Mouse (Mus musculus): ENCODE data around the gene Chsy1.

Gene Chsy1

DNA sequence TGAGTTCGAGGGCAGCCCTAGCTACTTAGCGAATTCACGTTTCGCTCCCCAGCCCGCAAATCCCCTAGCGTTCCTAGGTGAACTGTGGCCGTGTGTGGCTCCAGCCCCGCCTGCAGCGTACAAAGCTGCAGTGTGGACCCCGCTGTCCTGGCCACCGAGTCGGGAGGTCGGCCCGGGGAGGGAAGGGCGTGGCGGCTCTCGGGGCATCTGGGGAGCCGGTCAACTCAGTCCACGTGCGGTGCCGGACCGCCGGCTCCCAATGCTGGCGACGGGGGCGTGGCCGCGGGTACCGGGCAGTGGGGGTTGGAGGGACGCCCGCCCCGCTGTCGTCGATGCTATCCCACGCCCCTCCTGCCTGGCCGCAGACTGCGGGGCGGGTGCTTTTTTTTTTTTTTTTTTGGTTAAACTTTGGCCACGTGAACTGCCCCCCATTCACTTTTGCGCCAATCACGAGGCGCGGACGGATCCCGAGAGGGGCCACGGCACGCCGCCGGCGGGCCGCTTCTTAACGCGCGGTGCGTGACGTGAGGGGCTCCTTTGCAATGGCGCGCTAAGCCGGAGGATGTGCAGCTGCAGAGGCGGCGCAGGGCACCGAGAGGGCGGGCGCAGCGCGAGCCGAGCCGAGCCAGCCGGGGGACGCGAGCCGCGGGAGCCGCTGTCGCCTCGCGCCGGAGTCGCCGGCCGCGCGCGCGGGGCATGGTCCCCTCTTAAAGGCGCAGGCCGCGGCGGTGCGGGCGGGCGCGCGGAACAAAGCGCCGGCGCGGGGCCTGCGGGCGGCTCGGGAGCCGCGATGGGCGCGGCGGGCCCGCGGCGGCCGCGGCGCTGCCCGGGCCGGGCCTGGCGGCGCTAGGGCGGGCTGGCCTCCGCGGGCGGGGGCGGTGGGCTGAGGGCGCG, at the start of gene Chsy1:
Gene Chsy1 (plus strand): TSS at position 555 of the 894 bp plus-strand sequence.
- in situ Hi-C loops (cut with MboI; ENCODE audit: unreplicated experiment in 2 of 2) = loop anchor here in 1 of 2 experiments (5.0 to 10.0 kb wide), 2 partner anchors 143 to 546 kb away; no protein-coding TSS in a partner anchor

DNA sequence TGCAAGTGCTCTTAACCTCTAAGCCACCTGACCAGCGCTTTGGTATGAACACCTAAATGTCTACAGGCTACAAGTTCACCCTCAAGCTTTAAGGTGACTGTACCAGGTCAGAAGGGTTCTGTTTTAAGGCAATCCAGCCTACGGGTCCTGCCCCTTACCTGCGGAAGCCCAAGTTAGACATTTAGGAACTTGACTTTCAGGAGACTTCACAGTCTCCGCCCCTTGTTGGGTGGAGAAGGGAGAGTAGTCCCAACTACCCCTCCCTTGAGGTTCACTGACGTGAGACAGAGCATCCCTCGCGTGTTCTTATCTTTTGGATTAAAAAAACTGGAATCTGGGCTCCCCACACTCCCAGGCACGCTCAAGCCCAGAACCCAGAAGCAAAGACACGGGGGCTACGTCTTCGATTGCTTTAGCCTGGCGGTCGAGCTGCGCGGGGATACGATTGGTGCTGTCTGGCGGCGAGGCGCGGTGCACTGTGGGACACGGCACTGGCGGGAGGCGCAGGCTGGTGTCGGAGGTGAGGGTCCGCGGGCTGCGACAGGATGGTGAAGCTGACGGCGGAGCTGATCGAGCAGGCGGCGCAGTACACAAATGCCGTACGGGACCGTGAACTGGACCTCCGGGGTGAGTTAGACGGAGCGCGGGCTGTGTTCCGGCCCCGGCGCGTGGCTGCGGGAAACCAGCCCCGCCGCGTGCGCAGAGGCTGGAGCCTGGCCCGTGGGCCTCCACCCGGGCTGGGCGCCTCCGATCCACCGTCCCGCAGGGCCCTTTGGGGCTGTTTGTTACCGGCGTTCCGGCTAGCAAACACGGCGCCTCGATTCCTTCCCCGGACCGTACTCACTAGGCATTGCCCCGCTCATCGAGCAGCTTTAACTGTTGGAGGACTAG, 49.0 kb upstream of the Chsy1 start:
- in situ Hi-C loops (cut with MboI; ENCODE audit: unreplicated experiment in 2 of 2) = loop anchor here (10.0 to 25.0 kb wide), 3 partner anchors 1173 to 1673 kb away; partner anchors contain the start of genes Lrrc28 (in 1 of the 2), Mcee (in 1 of the 2), Mphosph10 (in 1 of the 2) and Ttc23 (in 1 of the 2)

- in situ Hi-C loops (cut with MboI; ENCODE audit: unreplicated experiment in 2 of 2) = loop anchor here (10.0 to 25.0 kb wide), 3 partner anchors 1174 to 1674 kb away; partner anchors contain the start of genes Lrrc28 (in 1 of the 2), Mcee (in 1 of the 2), Mphosph10 (in 1 of the 2) and Ttc23 (in 1 of the 2)
Measured at GRCm38 (mm10) chr7:66061057-66061456, 48.3 kb upstream of the Chsy1 start.

DNA sequence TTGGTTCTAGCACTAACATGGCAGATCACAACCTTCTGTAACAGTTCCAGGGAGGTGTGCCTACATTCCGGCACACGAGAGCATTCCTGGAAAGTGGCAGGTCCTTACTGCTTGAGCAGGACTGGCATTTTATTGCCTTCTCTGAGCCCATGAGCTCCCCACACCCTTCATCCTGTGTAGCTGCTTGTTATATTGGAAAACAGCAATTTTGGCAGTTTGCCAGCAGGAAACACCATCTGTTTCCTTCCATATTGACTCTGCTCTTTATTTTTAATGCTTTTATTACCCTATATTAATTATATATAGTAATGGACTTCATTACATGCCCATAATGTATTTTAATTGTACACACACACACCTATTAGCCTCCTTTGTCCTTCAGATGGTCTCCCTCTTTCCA, 32.9 kb upstream of the Chsy1 start:
- in situ Hi-C loops (cut with MboI; ENCODE audit: unreplicated experiment in 2 of 2) = loop anchor here (10.0 to 25.0 kb wide), 4 partner anchors 939 to 1692 kb away; partner anchors contain the start of genes Lrrc28 (in 1 of the 2) and Ttc23 (in 1 of the 2)

- in situ Hi-C loops (cut with MboI; ENCODE audit: unreplicated experiment in 2 of 2) = loop anchor here (10.0 to 25.0 kb wide), 4 partner anchors 942 to 1695 kb away; partner anchors contain the start of genes Lrrc28 (in 1 of the 2) and Ttc23 (in 1 of the 2)
Measured at GRCm38 (mm10) chr7:66079364-66080230, 29.7 kb upstream of the Chsy1 start, which contains the start of gene Selenos. TSS of gene Selenos (plus strand) at chr7:66079649.

DNA sequence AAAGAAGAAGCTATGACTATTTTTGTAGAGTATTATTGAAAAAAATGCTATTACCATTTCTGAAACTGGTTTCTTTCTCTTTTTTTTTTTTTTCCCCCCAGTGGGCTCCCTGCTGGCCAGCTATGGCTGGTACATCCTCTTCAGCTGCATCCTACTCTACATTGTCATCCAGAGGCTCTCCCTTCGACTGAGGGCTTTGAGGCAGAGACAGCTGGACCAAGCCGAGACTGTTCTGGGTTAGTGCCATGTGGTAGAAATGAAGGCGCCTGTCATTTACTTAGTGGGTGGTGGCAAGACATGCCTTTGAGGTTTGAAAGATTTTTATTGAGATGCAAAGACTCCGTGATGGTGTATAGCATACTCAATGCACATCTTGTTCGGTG, 29.1 kb upstream of the Chsy1 start:
- in situ Hi-C loops (cut with MboI; ENCODE audit: unreplicated experiment in 2 of 2) = loop anchor here (25.0 kb wide), 3 partner anchors 943 to 1557 kb away; partner anchors contain the start of genes Lrrc28 (in 1 of the 2) and Ttc23 (in 1 of the 2)

DNA sequence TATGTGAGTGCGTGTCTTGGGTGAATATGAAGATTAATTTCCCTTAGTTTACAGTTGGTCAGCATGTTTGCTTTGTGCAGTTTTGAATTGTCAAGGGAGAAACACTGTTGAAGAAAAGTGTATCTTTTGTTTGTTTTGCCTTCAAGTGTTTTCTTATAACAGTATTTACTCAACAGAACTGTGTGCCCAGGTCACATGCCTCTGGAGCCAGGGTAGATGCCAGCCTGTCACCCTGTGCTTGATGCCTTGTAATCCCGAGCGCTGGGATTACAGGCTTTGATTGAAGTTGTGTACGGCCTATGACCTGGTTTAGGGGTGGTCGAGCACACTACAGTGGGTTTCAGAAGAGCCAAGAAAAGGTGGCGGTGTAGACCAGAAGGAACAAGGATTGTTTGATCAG, 25.6 kb upstream of the Chsy1 start:
- in situ Hi-C loops (cut with MboI; ENCODE audit: unreplicated experiment in 2 of 2) = loop anchor here (25.0 kb wide), 3 partner anchors 946 to 1554 kb away; partner anchors contain the start of genes Lrrc28 (in 1 of the 2) and Ttc23 (in 1 of the 2)

DNA sequence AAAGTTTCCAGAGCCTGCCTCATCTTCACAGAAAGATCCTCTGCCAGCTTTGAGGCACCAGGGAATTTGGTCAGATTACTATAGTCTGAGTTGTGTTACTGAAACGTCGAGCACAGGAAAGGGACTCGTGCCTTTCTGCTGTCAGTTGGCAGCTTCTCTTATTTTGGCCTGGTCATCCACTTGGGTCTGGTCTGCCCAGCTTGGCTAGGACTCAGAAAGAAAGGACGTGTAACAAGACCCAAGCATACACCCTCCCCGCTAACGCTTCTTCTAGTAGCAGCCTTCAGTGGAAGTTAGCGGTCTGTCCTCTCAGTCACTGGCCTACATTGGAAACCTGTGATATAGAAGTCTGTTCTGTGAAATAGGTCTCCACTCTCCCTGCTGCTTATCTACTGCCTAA, 24.8 kb upstream of the Chsy1 start:
- in situ Hi-C loops (cut with MboI; ENCODE audit: unreplicated experiment in 2 of 2) = loop anchor here (25.0 kb wide), 3 partner anchors 947 to 1553 kb away; partner anchors contain the start of genes Lrrc28 (in 1 of the 2) and Ttc23 (in 1 of the 2)

GRCm38 (mm10) chr7:66087652-66088051, 21.7 kb upstream of the Chsy1 start:
- in situ Hi-C loops (cut with MboI; ENCODE audit: unreplicated experiment in 2 of 2) = loop anchor here (25.0 kb wide), 3 partner anchors 950 to 1550 kb away; partner anchors contain the start of genes Lrrc28 (in 1 of the 2) and Ttc23 (in 1 of the 2)

GRCm38 (mm10) chr7:66088077-66088476, 21.2 kb upstream of the Chsy1 start:
- in situ Hi-C loops (cut with MboI; ENCODE audit: unreplicated experiment in 2 of 2) = loop anchor here (25.0 kb wide), 3 partner anchors 951 to 1549 kb away; partner anchors contain the start of genes Lrrc28 (in 1 of the 2) and Ttc23 (in 1 of the 2)

DNA sequence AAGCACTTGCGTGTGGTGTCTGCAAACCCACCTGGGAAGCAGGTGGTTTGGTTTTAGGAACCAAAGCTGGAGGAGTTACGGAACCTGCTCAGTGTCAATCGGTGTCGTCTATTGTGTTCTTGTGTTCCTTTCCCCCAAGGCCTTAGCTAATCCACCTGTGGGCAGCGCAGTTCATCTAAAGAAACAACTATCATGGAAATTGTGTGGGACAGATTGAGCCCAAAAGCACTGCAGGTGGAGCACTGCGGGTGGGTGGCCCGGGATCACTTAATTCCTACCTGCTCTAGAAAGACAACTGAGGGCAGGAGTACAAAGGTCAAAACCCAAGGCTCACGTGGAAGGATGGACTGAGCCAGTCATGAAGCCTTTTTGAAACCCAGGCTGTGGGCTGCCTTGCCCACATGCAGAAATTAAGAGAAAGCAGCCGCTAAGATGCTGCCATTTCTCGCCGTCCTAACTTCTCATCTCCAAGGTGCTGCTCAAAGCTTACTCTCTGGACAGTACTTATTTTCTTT, 18.6 kb upstream of the Chsy1 start:
- in situ Hi-C loops (cut with MboI; ENCODE audit: unreplicated experiment in 2 of 2) = loop anchor here (10.0 to 25.0 kb wide), 5 partner anchors 584 to 1547 kb away; partner anchors contain the start of genes Lrrc28 (in 1 of the 2) and Ttc23 (in 1 of the 2)

DNA sequence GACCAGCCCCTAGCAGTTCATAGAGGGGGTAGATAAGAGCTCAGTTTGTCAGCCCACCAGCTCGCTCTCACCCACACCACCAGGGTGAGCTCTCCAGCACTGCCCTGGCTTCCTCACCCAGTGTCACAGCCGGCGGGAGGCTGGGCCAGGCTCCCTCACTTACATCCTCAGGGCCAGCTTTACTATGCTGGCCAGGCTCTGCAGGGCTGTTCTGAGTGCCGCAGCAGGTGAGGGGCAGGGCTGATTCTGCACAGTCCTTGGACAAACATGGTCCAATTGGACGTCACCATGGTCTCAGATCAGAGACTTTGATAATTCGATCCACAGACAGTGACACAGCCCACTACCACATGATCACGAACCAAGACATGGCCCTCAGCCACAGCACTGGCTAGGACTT, 17.8 kb upstream of the Chsy1 start:
- in situ Hi-C loops (cut with MboI; ENCODE audit: unreplicated experiment in 2 of 2) = loop anchor here (10.0 to 25.0 kb wide), 5 partner anchors 583 to 1546 kb away; partner anchors contain the start of genes Lrrc28 (in 1 of the 2) and Ttc23 (in 1 of the 2)

DNA sequence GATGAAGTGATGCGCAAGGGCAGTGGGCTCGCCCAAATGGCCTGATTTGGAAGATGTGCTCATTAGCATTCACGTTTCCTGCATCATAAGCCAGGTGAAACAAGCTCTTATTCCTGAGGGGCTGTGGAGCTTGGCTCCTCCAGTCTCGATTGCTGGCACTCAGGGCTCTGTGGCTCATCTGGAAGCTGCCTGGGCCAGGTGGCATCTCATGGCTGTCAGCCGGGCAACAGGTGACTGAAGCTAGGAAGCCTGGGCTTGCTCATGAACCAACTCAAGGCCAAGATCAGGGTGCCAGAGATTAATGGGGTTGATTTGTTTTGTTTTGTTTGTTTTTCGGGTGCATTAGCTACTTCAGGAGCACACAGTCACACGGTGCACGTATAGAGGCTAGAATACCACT, 16.7 kb upstream of the Chsy1 start:
- in situ Hi-C loops (cut with MboI; ENCODE audit: unreplicated experiment in 2 of 2) = loop anchor here (10.0 to 25.0 kb wide), 5 partner anchors 582 to 1545 kb away; partner anchors contain the start of genes Lrrc28 (in 1 of the 2) and Ttc23 (in 1 of the 2)

DNA sequence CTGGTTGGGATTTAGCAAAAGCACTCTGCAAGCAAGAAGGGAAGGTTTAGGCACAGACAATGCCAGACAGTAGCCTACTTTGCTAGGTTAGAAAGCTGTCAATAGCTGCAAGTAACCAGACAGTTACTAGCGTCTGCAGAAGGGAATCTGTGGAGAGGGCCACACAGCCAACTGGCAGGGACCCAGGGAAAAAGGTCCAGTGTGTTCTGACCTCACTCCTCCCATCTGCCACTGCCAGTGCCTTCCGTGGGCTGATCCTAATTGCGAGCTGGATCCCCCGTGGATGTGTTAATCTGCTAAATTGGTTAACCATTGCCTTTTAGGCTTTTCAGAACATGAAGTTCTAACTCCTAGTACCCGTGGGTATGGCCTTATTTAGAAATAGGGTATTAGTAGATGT, 15.2 kb upstream of the Chsy1 start:
- in situ Hi-C loops (cut with MboI; ENCODE audit: unreplicated experiment in 2 of 2) = loop anchor here (10.0 to 25.0 kb wide), 5 partner anchors 581 to 1543 kb away; partner anchors contain the start of genes Lrrc28 (in 1 of the 2) and Ttc23 (in 1 of the 2)

DNA sequence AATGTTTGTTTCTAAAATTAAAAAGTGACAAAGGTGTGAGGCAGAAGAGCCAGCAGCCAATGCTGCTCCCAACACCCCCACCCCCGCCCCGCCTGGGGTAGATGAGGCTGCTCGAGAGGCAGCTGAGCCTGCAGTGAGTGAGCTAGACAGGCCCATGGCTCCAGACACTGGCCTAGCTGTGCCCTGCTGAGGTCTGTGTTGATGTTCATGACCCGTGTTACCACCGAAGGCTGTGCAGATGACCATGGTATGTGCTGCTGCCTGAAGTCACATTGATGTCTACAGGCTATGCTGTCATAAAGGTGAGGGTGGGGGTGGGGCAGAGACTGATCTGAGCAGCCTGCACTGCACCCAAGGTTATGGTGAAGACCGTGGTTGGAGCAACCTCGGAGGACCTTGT, 10.5 kb upstream of the Chsy1 start:
- in situ Hi-C loops (cut with MboI; ENCODE audit: unreplicated experiment in 2 of 2) = loop anchor here (5.0 to 25.0 kb wide), 7 partner anchors 288 to 1538 kb away; partner anchors contain the start of genes Lrrc28 (in 1 of the 2), Lrrk1 (in 1 of the 2) and Ttc23 (in 1 of the 2)

DNA sequence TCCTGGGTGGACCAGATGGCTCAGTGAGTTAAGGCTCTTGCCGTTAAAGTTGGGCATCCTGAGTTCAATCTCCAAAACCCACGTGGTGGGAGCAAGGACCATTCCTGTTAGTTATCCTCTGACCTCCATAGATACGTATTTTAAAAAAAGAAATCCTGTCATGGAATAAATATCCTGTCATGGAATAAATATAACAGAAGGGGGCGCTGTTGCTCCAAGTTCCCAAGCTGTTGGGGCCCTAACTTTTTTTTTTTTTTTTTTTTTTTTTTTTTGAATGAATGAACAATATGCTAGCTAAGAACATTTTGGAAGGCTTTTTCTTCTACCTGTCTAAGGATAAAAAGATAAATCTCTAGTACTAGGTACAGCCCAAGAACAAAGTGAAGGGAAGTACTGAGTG, 7.4 kb upstream of the Chsy1 start:
- in situ Hi-C loops (cut with MboI; ENCODE audit: unreplicated experiment in 2 of 2) = loop anchor here (5.0 to 10.0 kb wide), 3 partner anchors 200 to 553 kb away; no protein-coding TSS in a partner anchor

GRCm38 (mm10) chr7:66104531-66104930, 4.8 kb upstream of the Chsy1 start:
- in situ Hi-C loops (cut with MboI; ENCODE audit: unreplicated experiment in 2 of 2) = loop anchor here (5.0 to 10.0 kb wide), 3 partner anchors 198 to 550 kb away; no protein-coding TSS in a partner anchor

GRCm38 (mm10) chr7:66105771-66106170, 3.5 kb upstream of the Chsy1 start:
- in situ Hi-C loops (cut with MboI; ENCODE audit: unreplicated experiment in 2 of 2) = loop anchor here in 1 of 2 experiments (5.0 to 10.0 kb wide), 2 partner anchors 147 to 549 kb away; no protein-coding TSS in a partner anchor
